Mouse (Mus musculus): ENCODE data around the gene Wrb. TPM values are rescaled to one million over a fixed set of nuclear protein-coding genes. Genes with fewer than 3 reads are reported as not detected.
A peak's percentile ranks its signal among the peaks of the same experiment; 100 is the strongest.

Gene Wrb
- total RNA-seq, 2 experiments from 2014 or later = 75.2 to 84.1 TPM

DNA sequence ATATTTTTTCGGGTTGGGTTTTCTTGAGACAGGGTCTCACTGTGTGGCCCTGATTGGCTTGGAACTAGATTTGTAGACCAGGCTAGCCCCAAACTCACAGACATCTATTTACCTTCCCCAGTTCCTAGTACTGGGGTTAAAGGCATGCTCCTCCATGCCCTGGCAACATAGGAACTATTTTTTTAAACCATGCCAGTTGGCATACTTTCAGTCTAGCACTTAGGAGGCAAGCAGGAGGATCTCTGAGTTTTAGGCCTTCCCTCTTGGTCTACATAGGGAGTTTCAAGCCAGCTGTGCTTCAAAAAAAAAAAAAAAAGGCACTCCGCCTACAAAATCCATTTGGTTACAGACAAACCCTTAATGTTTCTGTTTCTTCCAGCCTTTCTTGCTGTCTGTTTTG is 9.3 kb downstream of the Wrb start:
- no peak for DNase-seq (ENCODE audit: extremely low spot score in 1 of 2, low spot score in 2 of 2)
- intact Hi-C loops (cut with DNase I) = loop anchor here (10.0 kb wide), 1 partner anchor 190 kb away; no protein-coding TSS in a partner anchor

DNA sequence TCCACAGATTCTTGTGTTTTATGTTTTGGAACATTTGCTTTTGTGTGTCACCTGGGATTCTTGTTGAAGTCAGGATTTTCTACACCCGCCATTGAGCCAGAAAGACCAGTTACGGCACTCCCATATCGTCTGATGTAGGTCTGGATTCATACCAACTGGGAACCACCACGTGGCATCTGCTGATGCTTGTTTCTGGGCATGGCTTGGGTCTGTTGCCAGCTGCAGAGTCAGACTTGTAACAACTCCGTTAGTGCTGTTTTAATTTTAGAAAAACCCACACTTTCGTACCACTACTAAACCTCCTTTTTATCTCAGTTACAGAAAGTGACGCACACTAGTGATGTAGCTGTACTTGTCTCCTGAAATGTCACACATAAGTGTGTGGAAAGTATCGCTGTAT is 10.8 kb downstream of the Wrb start:
- intact Hi-C loops (cut with DNase I) = loop anchor here (10.0 kb wide), 1 partner anchor 189 kb away; no protein-coding TSS in a partner anchor
- DNase-seq (ENCODE audit: extremely low spot score in 1 of 2, low spot score in 2 of 2) = peak; percentile 60 to 76

DNA sequence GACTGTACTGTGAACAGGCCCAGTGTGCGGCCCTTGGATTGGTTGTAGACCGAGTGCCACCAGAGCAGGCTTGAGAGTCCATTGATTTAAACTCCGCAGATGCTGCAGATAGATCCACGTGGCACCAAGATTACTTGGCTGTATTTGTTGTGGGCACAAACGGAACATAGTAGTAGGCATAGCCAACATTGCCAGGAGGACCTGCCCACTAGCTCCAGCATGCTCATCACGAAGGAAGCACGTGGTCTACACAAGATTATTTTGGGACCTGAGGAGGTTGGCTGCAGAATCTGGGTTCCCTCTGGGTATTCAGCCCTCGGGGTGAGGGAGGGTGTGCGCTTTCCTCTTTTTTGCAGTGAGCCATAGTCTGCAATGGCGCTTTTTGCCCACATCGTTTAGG is 12.0 kb downstream of the Wrb start:
- DNase-seq (ENCODE audit: extremely low spot score in 1 of 2, low spot score in 2 of 2) = peak in 1 of 2 experiments; percentile 49
- intact Hi-C loops (cut with DNase I) = loop anchor here (10.0 kb wide), 1 partner anchor 188 kb away; no protein-coding TSS in a partner anchor

DNA sequence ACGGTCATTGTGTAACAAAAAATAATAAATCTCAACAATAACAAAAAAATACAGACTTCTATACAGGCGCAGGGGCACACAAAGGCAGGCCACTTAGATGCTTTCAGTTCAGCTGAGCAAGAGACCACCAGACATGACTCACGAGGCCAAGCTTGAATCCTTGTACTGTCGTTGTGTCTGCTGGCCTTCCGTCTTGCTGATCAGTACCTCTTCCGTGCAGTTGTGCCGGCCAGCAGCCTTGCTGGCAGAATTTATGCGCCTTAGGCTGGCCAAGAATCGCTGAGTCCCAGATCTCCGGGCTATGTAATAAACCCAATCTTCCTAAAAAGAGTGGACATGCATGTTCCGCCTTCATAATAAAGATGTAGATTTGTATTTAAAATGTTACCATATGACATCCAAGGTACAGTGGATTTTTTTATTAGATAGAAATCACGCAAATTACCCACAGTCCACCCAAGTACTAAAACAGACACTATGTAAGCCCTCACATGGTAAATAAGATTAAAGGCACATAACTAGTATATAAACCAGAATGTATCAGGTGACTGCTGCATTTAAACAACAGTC is 13.4 kb downstream of the Wrb start:
- no peak for DNase-seq (ENCODE audit: extremely low spot score in 1 of 2, low spot score in 2 of 2)
- intact Hi-C loops (cut with DNase I) = loop anchor here (10.0 kb wide), 1 partner anchor 186 kb away; no protein-coding TSS in a partner anchor

DNA sequence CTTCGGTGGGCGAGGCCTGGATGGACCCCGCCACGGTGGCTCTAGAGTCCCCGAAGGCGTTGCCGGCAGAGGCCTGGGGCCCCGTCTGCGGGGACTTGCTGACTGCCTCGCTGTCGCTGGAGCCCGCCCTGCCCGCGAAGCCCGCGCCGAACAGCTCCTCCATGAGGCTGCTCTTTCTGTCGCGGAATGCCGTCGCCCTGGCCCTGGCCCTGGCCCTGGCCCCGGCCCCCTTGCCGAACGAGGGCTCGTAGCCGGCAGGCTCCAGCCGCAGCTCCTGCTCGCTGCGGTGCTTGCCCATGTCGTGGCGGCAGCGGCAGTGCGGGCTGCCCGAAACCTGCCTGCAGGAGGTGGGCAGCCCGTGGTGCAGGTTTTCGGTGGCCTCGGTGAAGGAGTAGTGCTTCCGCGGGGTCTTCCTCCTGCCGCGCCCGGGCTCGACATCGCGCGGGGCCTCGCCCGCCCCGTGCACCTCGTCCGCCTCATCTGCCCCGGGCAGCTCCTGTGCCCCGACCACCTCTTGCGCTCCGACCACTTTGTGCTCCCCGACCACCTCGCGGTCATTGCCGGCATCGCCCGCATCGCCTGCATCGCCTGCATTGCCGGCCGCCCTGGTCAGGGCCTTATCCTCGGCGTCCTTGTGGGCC is 14.0 kb downstream of the Wrb start:
- peak in 1 of 2 experiments; percentile 82 for DNase-seq (ENCODE audit: extremely low spot score in 1 of 2, low spot score in 2 of 2)
- intact Hi-C loops (cut with DNase I) = loop anchor here (10.0 kb wide), 1 partner anchor 186 kb away; no protein-coding TSS in a partner anchor

DNA sequence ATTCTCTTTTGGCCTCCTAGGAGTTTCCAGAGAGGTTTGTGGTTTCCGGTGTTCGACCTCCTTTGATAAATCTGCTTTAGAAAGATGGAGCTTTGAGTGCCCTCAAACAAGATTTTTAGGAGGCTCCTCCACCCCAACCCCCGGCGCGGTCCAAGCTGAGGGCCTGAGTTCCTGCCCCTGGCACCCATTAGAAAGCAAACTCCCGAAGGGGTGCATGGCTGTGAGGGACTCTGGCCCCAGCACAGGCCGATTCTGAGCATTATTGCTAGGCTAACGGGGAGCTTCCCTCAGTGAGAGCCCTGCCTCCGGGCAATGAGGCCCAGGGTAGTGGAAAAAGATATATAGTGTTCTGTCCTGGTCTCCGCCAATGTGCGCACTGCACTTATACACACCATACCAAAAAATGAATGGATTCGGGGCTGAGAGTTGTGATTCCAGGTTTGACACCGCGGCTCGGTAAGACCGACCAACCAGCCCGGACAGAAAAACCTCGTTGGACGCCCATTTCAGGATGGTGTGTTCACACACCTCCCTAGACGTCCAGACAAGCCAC is 14.7 kb downstream of the Wrb start:
- intact Hi-C loops (cut with DNase I) = loop anchor here (10.0 kb wide), 1 partner anchor 185 kb away; no protein-coding TSS in a partner anchor
- DNase-seq (ENCODE audit: extremely low spot score in 1 of 2, low spot score in 2 of 2) = no peak

DNA sequence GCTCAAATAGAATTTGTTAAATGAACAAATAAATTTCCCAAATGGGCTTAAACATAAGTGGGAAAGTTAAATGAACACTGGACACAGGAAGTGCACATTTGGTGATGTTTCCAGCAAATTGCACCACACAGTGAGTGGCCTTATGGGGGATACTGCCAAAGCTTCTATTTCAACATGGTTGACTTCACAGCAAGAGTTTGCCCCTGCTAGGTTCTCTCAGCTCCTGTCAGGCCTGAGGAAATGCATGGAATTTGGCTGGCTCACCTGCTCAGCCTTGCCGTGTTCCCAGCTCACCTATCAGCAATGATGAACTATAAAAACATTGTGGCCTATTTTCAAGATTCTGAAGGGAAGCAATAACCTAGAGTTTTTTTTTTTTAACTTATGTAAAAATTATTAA is 15.7 kb downstream of the Wrb start:
- DNase-seq (ENCODE audit: extremely low spot score in 1 of 2, low spot score in 2 of 2) = no peak
- intact Hi-C loops (cut with DNase I) = no loop called here

DNA sequence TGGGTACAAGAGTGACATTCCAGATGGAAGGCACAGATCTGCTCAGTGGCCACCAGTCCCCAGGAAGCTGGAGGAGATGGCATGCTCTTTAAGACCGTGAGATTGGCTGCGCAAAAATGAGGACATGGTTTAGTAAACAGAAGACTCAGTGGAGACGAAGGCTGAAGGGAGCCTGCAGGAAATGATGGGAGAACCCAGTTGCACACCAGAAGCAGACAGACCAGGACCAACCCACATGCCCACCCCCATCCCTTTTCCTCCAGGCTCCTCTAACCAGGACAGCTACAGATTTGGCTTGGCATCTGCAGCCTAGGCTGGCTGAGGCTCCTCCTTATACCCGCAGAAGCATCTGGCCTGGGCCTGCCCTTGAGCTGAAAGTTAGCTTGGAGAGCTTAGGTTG is 16.1 kb downstream of the Wrb start:
- intact Hi-C loops (cut with DNase I) = no loop called here
- no peak for DNase-seq (ENCODE audit: extremely low spot score in 1 of 2, low spot score in 2 of 2)

DNA sequence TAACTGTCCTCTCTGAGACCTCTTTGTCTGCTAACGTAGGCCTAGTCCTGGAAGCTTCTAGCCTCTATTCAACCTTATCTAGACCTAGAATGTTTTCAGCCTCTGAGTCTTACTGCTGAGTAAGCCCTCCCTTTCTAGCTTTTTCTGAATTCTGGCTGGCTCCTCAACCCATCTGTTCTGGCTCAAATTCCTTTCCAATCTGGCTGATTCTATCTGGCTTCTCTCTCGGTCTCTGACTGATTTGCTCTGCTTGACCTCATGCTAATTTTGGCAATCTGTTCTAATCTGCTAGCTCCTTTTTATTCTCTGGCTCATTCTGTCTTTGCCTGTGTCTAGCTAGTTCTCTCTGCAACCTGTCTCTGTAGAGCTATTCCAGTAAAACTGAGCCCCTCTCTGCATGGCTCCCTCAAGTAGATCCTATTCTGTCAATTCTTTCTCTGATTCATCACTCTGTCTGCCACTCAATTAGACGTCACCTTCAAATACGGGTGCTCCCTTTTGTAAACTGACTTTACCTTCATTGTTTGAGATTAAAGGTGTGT is 20.6 kb downstream of the Wrb start:
- DNase-seq (ENCODE audit: extremely low spot score in 1 of 2, low spot score in 2 of 2) = no peak
- intact Hi-C loops (cut with DNase I) = no loop called here

DNA sequence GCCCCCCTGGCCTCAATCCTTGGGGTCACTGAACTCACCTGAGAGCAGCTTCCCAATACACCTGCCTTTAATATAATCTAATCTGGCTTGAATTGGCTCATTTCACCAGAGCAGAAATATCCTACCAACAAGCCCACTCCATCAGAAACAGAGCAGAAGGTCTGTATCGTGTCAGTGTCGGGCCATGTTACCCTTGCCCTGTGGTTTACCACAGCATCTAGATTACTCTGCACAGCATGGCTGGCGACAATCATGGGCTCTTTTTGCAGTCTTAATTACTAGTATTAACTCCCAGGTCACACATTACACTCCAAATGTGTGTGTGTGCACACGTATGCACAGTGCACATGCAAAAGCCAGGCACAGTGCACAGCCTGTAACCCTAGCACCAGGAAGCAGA is 23.6 kb downstream of the Wrb start:
- no peak for DNase-seq (ENCODE audit: extremely low spot score in 1 of 2, low spot score in 2 of 2)
- intact Hi-C loops (cut with DNase I) = no loop called here

DNA sequence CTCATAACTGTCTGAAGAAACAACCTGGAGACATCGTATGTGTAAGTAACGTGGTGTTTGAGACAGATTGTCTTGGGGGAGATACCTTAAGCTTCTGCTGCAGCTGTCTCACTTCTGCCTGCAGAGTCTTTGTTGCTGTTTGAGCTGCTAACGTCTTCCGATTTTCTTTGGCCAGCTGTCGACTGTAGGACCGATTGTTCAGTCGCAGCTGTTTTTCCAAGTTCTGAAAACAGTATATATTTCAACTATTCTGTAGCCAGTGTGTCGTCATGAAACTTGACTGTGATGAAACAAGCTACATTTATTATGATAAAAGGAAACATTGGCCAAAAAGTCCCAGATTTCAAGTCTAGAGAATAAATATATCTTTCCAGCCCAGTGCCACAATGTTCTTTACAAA is 28.4 kb downstream of the Wrb start:
- intact Hi-C loops (cut with DNase I) = no loop called here
- DNase-seq (ENCODE audit: extremely low spot score in 1 of 2, low spot score in 2 of 2) = no peak

DNA sequence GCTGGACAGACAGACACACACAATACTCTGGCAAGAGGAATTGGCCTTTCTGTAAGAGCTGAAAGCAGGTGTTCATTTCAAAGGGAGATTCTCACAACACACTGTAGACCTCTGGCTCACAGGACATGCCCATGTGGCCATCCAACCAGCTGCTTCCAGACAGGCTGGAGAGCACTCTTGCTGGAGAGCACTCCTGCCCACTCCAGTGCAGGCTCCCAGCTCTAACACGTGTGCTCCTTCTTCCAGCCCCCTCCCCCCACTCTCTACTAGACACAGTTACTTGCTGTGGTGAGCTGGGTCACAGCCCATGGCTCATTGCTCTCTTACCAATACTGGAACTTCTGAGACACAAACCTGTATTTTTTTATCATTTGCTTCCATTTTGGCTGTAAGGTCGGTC is 30.2 kb downstream of the Wrb start:
- intact Hi-C loops (cut with DNase I) = no loop called here
- DNase-seq (ENCODE audit: extremely low spot score in 1 of 2, low spot score in 2 of 2) = no peak

DNA sequence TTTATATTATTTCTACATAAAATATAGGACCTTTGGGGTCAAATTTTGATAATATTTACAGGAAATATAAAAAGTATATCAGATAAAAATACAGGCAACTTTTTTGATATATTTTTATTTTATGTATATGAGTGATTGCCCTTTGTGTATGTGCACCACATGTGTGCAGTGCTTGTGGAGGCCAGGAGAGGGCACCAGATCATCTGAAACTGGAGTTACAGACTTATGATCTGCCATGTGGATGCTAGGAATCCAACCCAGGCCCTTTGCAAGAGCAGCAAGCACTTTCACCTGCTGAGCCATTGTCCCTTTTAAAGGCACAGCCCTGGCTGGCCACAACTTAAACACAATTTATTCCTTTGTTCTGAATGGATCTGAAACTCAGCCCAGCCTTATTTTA is 33.9 kb downstream of the Wrb start:
- intact Hi-C loops (cut with DNase I) = no loop called here
- DNase-seq (ENCODE audit: extremely low spot score in 1 of 2, low spot score in 2 of 2) = no peak

DNA sequence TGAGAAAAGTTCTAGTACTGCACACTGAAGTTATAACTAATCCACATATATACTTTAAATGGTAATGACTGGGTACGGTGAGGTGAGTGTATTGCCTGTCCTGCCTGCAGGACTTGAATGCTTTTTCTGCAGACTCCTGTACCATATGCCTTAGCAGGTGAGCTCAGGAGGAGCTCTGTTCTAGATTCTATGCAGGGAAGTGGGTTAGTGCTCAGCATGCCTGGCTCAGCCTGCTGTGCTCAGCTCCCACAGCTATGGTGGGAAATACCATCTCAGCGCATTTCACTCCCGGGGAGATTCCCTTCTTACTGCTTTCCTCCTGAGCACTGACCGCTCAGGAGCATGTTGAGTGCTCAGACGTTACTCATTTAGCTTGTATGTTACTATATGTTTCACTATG is 42.4 kb downstream of the Wrb start:
- intact Hi-C loops (cut with DNase I) = no loop called here
- DNase-seq (ENCODE audit: extremely low spot score in 1 of 2, low spot score in 2 of 2) = no peak

DNA sequence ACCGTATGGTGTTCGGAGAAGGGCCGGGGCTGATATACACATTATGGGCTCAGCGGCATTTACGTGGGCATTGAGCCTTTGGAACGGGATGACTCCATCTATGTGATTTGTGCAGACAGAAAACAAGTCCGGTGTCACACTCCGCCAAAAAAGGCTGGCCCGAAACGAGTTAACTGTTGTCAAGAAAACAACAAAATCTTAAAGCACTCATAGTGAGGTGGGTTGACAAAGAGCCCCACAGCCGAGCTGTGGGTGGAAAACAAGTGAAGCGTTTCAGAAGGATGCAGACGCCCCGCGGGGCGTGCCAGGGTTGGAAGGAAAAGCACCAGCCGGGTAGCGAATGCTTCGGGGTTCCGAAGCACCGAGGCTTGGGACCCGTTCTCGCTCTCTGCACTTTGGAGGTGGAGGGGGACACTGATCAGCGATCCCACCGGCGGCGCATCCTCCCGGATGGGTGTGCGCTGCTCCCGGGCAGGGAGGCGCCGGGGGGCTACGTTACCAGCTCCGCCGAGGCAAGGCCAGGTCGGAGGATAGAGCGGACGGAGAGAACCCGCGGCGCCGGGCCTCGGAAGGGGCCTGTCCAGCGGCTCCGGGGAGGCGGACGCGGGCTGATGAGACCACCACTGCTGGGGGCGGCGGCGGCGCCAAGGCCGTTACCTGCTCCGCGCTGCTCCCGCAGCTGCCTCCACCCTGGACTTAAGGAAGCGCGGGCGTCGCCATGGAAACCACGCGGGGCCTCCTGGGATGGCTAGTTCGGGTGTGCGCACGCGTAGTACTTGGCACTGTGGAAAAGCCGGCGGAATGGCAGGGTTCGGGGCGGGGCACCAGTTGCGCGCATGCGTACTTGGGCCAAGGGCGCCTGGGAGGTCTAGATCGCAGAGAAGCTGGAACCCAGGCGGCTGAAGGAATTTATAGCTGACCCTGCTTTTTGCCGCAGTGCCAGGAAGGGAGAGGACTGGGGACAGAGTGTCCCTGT is 46.6 kb downstream of the Wrb start, which contains the start of gene Lca5l:
Gene Lca5l (minus strand): TSS at position 741 of the 976 bp plus-strand sequence.
- DNase-seq (ENCODE audit: extremely low spot score in 1 of 2, low spot score in 2 of 2) = peak; percentile 99 to 100
- intact Hi-C loops (cut with DNase I) = no loop called here

DNA sequence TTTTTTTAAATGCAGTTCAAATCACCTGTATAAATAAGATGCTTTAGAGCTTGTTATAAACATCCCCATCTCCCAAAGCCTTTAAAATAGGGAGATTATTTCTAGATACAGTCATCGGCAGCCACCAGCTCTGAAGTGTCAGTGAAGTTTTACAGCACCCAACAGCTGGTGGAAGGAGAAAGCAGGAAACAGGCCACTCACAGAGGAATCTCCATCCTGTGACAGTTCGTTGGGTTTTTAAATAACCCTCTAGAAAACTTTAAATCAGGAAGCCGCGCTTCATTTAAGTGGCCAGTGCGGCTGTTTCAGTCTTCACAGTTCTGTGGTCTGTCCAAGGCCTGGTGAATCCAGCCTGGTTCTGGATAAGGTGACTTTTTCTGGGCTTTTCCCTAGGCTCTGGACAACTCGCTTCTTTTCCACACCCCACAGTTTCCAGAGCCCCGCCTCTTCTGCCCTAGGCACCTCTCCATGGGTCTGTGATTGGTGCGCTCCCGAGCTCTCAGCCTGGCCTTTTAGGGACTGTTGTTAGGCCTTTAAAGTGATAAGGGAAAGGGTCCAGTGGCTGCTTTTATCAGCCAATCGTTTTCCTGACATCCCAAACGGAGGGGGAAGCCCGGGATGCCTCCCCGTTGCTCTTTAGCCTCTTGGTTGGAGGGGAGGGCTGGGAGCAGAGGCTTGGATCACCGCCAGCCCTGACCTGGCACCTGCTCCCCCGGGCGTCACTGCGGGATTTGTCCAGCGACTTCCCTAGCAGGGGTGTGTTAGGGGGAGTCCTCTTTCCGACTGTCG is 54.9 kb downstream of the Wrb start, which contains the start of gene Sh3bgr:
Gene Sh3bgr (plus strand): TSS at position 538 of the 789 bp plus-strand sequence.
- intact Hi-C loops (cut with DNase I) = no loop called here

DNA sequence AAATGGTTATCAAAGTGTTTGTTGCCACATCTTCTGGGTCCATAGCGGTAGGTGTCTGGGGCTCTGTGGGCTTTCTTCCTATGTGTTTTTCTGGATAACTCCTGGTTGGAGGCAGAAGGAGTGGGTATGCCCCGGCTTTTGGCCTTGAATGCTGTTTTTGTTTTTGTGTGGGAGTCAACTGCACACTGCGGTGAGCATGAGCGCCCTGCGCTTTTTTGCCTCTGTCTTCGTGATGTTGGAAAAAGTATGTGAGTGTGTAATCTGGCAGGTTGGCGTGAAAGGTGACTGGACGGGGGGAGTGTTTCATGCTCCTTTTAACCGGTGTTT is 55.5 kb downstream of the Wrb start:
- no peak for DNase-seq (ENCODE audit: extremely low spot score in 1 of 2, low spot score in 2 of 2)
- intact Hi-C loops (cut with DNase I) = no loop called here

More for the DNA sequence above, 54.9 kb downstream of the Wrb start, which contains the start of gene Sh3bgr:
- peak in 1 of 2 experiments; percentile 69 for DNase-seq (ENCODE audit: extremely low spot score in 1 of 2, low spot score in 2 of 2)
